Mouse (Mus musculus): ENCODE measurements around the gene Sbk3.
"Not testable (repeated sequence)": the region's sequence is repeated elsewhere in the genome, so short reads cannot be mapped to it uniquely, and the experiment has no call there.

DNA sequence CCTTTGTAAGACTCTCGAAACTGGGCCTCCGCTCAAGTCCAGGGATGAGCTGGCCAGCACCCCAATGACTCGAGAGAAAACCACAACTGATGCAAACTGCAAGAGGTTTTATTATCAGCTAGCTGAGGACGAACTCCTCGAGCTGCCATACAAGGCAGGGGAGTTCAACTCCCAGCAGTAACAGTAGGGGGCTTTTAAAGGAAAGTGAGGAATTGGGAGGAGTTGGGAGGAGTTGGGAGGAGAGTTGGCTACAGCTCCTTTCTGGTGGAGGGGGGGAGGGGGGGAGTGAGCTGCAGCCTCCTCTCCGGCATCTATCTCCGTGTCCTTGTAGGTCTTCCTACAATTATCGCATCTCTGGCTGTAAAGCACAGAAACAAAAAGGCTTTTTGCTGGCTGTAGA is 31.9 kb upstream of the Sbk3 start:
- TF ChIP-seq CTCF (IDR thresholded peaks at IDR 0.05; ENCODE audit: extremely low read depth, insufficient read length, insufficient replicate concordance, low read depth, low read length); POLR2A (IDR thresholded peaks at IDR 0.05; ENCODE audit: low read depth, low read length): not testable (repeated sequence)

All from small intestine, adult 2 months (tissue).